Mouse (Mus musculus): ENCODE results near the gene B3gnt8. TPM values are rescaled to one million over a fixed set of nuclear protein-coding genes. Genes with fewer than 3 reads are reported as not detected.
A peak's percentile ranks its signal among the peaks of the same experiment; 100 is the strongest.

B3gnt8 gene
- total and polyA plus RNA-seq, 3 experiments, result 0.46 to 1.6 TPM; not detected in 1

DNA sequence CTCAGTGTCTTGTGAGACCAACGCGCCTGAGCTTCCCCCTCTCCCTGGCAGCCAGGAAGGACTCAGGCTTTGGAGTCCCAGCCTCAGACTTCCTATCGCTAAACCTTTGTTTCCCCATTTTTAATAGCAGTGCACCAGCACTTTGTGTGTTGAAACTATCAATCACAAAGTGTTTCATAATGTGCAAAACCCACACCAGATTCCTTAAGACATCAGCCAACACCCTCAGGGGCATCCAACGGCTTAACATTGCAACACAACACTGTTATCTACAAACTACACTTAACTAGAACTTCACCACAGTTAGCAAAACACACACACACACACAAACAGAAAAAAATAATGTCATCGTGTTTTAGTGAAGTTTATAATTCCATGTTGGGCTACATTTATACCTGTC lies 23.4 kb downstream of the B3gnt8 start:
- no peaks in the 10 kb centered on the region for H3K9me3 ChIP-seq (replicated peaks; ENCODE audit: insufficient read depth, low read length)
- H3K27ac ChIP-seq (ENCODE audit: control insufficient read depth, low read depth, low read length), result no peak overlapping the region
- no peak overlapping the region for H3K4me3 ChIP-seq (ENCODE audit: control insufficient read depth in 1 of 2, insufficient read depth in 1 of 2, low read depth in 2 of 2, low read length in 2 of 2)
- H3K27me3 ChIP-seq (ENCODE audit: control insufficient read depth in 1 of 2, insufficient read depth in 2 of 2, low read length in 2 of 2), result no peaks in the 10 kb centered on the region
- DNase-seq (ENCODE audit: low read depth, low spot score), result peak; percentile 35
- H3K79me2 ChIP-seq (ENCODE audit: control insufficient read depth, insufficient read depth, low read length, poor library complexity), result no peaks in the 10 kb centered on the region
- H3K36me3 ChIP-seq (ENCODE audit: control insufficient read depth in 1 of 2, insufficient read depth in 2 of 2, low read length in 2 of 2), result no peaks in the 10 kb centered on the region
- TF ChIP-seq CHD1 (IDR thresholded peaks at IDR 0.05; ENCODE audit: low read depth, low read length) (no peak), UBTF (IDR thresholded peaks at IDR 0.05; ENCODE audit: borderline replicate concordance, insufficient read depth, low read depth, low read length) (no peak), ETS1 (IDR thresholded peaks at IDR 0.05; ENCODE audit: low read depth, low read length) (no peak), MAZ (IDR thresholded peaks at IDR 0.05; ENCODE audit: low read depth, low read length) (no peak), GATA1 (IDR thresholded peaks at IDR 0.05; ENCODE audit: low read depth, low read length) (peak; percentile 30; the same call in 1 of the 2 replicates), JUND (IDR thresholded peaks at IDR 0.05; ENCODE audit: low read depth, low read length) (no peak), SMC3 (IDR thresholded peaks at IDR 0.05; ENCODE audit: low read depth, low read length) (no peak), EP300 (IDR thresholded peaks at IDR 0.05; ENCODE audit: low read depth in 1 of 2, low read length in 2 of 2) (peak in 1 of 2 experiments; percentile 35; a peak in 1 of 4 replicates), MXI1 (IDR thresholded peaks at IDR 0.05; ENCODE audit: low read depth, low read length) (no peak)
- H3K9ac ChIP-seq (ENCODE audit: control insufficient read depth, low read depth, low read length, poor library complexity, severe bottlenecking), result no peak overlapping the region
- H3K4me1 ChIP-seq (ENCODE audit: control insufficient read depth in 1 of 2, insufficient read depth in 2 of 2, low read length in 2 of 2), result no peaks in the 10 kb centered on the region

DNA sequence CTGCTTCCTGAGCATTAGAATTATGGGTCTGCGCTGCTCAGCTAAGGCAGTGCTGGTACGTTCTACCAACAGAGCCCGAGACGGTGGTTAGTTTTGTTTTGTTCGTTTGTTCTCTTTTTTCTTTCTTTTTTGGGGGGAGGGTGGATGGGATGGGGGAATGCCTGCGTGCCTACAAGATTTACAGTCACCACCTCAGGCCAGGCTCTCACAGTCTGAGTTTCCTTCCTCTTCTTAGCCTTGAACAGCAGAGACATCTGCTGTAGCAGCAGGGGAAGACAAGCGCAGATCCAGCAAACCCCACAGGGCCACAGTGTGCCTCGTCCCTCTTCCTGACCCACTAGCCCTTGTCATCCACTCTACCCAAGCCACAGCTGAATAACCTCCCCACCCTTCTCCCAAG lies 24.8 kb downstream of the B3gnt8 start:
- Histone ChIP-seq H3K9ac (ENCODE audit: control insufficient read depth, low read depth, low read length, poor library complexity, severe bottlenecking) (peak overlapping the region; percentile 49), H3K79me2 (ENCODE audit: control insufficient read depth, insufficient read depth, low read length, poor library complexity) (no peaks in the 10 kb centered on the region), H3K4me3 (ENCODE audit: control insufficient read depth in 1 of 2, insufficient read depth in 1 of 2, low read depth in 2 of 2, low read length in 2 of 2) (peak overlapping the region; percentile 28 to 46), H3K27me3 (ENCODE audit: control insufficient read depth in 1 of 2, insufficient read depth in 2 of 2, low read length in 2 of 2) (no peaks in the 10 kb centered on the region), H3K9me3 (replicated peaks; ENCODE audit: insufficient read depth, low read length) (no peaks in the 10 kb centered on the region), H3K4me1 (ENCODE audit: control insufficient read depth in 1 of 2, insufficient read depth in 2 of 2, low read length in 2 of 2) (no peaks in the 10 kb centered on the region), H3K27ac (ENCODE audit: control insufficient read depth, low read depth, low read length) (no peak overlapping the region; the same call in 1 of the 2 replicates), H3K36me3 (ENCODE audit: control insufficient read depth in 1 of 2, insufficient read depth in 2 of 2, low read length in 2 of 2) (no peaks in the 10 kb centered on the region)
- DNase-seq (ENCODE audit: low read depth, low spot score), result peak; percentile 72
- TF ChIP-seq EP300 (IDR thresholded peaks at IDR 0.05; ENCODE audit: low read depth in 1 of 2, low read length in 2 of 2), result peak in 1 of 2 experiments; percentile 12; a peak in 1 of 4 replicates
- 0 out of 2 replicates have a peak, but pooled peaks have one; percentile 31 for TF ChIP-seq HCFC1 (IDR thresholded peaks at IDR 0.05; ENCODE audit: low read depth, low read length)
- peak; percentile 45 for TF ChIP-seq SMC3 (IDR thresholded peaks at IDR 0.05; ENCODE audit: low read depth, low read length)
- TF ChIP-seq NRF1 (IDR thresholded peaks at IDR 0.05; ENCODE audit: insufficient read depth, low read depth, low read length, poor library complexity, severe bottlenecking), result 0 out of 2 replicates have a peak, but pooled peaks have one; percentile 8
- peak; percentile 52; the same call in 1 of the 2 replicates for TF ChIP-seq MXI1 (IDR thresholded peaks at IDR 0.05; ENCODE audit: low read depth, low read length)
- TF ChIP-seq UBTF (IDR thresholded peaks at IDR 0.05; ENCODE audit: borderline replicate concordance, insufficient read depth, low read depth, low read length), result no peak
- TF ChIP-seq RCOR1 (IDR thresholded peaks at IDR 0.05; ENCODE audit: low read depth, low read length), result 0 out of 2 replicates have a peak, but pooled peaks have one; percentile 14
- peak in 2 of 3 experiments; percentile 19 to 53; a peak in 3 of 6 replicates for TF ChIP-seq CTCF (IDR thresholded peaks at IDR 0.05 in 2 of 3, conservative IDR thresholded peaks at IDR 0.05 in 1 of 3; ENCODE audit: control insufficient read depth in 1 of 3, insufficient read depth in 1 of 3, low read depth in 2 of 3, low read length in 3 of 3, poor library complexity in 1 of 3, severe bottlenecking in 1 of 3)
- no peak for TF ChIP-seq ZKSCAN1 (IDR thresholded peaks at IDR 0.05; ENCODE audit: low read depth, low read length)
- no peak for TF ChIP-seq CHD2 (IDR thresholded peaks at IDR 0.05; ENCODE audit: low read length)
- TF ChIP-seq MYB (IDR thresholded peaks at IDR 0.05; ENCODE audit: low read depth, low read length), result no peak
- peak; percentile 57 for TF ChIP-seq RAD21 (IDR thresholded peaks at IDR 0.05; ENCODE audit: low read depth, low read length)
- peak; percentile 32 for TF ChIP-seq ZNF384 (IDR thresholded peaks at IDR 0.05; ENCODE audit: low read depth, low read length)
- TF ChIP-seq TCF12 (IDR thresholded peaks at IDR 0.05; ENCODE audit: low read depth, low read length), result no peak
- TF ChIP-seq SIN3A (IDR thresholded peaks at IDR 0.05; ENCODE audit: low read length), result peak; percentile 48; the same call in 1 of the 2 replicates
- 0 out of 2 replicates have a peak, but pooled peaks have one; percentile 20 for TF ChIP-seq TBP (IDR thresholded peaks at IDR 0.05; ENCODE audit: low read depth, low read length)
